Mouse (Mus musculus) stomach, embryonic 16.5 days (tissue): ENCODE results near the gene Acsf2. TPM values are rescaled to one million over a fixed set of nuclear protein-coding genes. Genes with fewer than 3 reads are reported as not detected.

ENCODE experiments used
- ATAC-seq: fragments of 200-750 bp; cut with Nextera tagmentation; 2 replicates; pipeline ENCODE4 v1.8.0; 2017; ENCODE audit warnings: moderate number of reproducible peaks, moderate TSS enrichment; ENCODE audit not compliant: insufficient read depth, low FRiP score
- H3K27ac ChIP-seq: fragments of 300-500 bp; sonication (generic); 2 replicates; pipeline ENCODE4 v1.5.1; 2014; ENCODE audit warnings: low read length
- H3K27me3 ChIP-seq: fragments of 300-500 bp; sonication (generic); 2 replicates; pipeline ENCODE4 v1.6.1; 2014; ENCODE audit warnings: low read length, control low read depth, mixed read lengths; ENCODE audit not compliant: control insufficient read depth, insufficient read depth
- H3K36me3 ChIP-seq: fragments of 300-500 bp; sonication (generic); 2 replicates; pipeline ENCODE4 v1.6.1; 2014; ENCODE audit warnings: low read length; ENCODE audit not compliant: control insufficient read depth, insufficient read depth
- H3K4me1 ChIP-seq: fragments of 300-500 bp; sonication (generic); 2 replicates; pipeline ENCODE4 v1.6.1; 2014; ENCODE audit warnings: low read length, control low read depth, mixed read lengths; ENCODE audit not compliant: control insufficient read depth, insufficient read depth
- H3K4me2 ChIP-seq: fragments of 300-500 bp; sonication (generic); 2 replicates; pipeline ENCODE4 v1.6.1; 2014; ENCODE audit warnings: low read depth, low read length, mixed read lengths
- H3K4me3 ChIP-seq: fragments of 300-500 bp; sonication (generic); replicated peaks from 2 replicates; pipeline ENCODE4 v1.5.1; 2014; ENCODE audit warnings: mild to moderate bottlenecking, low read length
- H3K9ac ChIP-seq: fragments of 300-500 bp; sonication (generic); 2 replicates; pipeline ENCODE4 v1.6.1; 2014; ENCODE audit warnings: low read length
- H3K9me3 ChIP-seq: fragments of 300-500 bp; sonication (generic); replicated peaks from 2 replicates; pipeline ENCODE4 v1.6.1; 2016; ENCODE audit warnings: low read length, control low read depth; ENCODE audit not compliant: control insufficient read depth
- WGBS: fragments of 180-500 bp; shearing (Covaris S2); extraction: QIAGEN DNeasy Blood & Tissue Kit; methylation state at CpG from one replicate; pipeline ENCODE4 v1.1.7; 2014; 5-methylcytosine and 5-hydroxymethylcytosine counted together
- polyA plus RNA-seq: library from polyadenylated mRNA; unstranded; fragments of >200 nt; fragmentation: Nextera tagmentation; extraction: Ambion mirVana; gene quantifications from 2 replicates; pipeline ENCODE4 v1.2.1, GENCODE M21; 2015

The Acsf2 gene
- polyA plus RNA-seq, 1 experiment from 2014 or later: 5.7 TPM

- no peaks in the 10 kb centered on the region for H3K36me3 ChIP-seq
- peaks cover 11% of the 10 kb centered on the region; the same call in 1 of the 2 replicates for H3K4me1 ChIP-seq
- no peak overlapping the region for H3K27ac ChIP-seq
- no peaks in the 10 kb centered on the region for H3K27me3 ChIP-seq
- H3K9me3 ChIP-seq: no peaks in the 10 kb centered on the region
- ATAC-seq: no peak
- WGBS: 97% methylated on average over 5 of the region's 5 CpGs
- H3K4me2 ChIP-seq: no peak overlapping the region
- H3K4me3 ChIP-seq: no peak overlapping the region
- no peak overlapping the region for H3K9ac ChIP-seq
These were observed 38.3 kb downstream of the Acsf2 start for GRCm38 (mm10) chr11:94563383-94563782.

- no peaks in the 10 kb centered on the region for H3K9me3 ChIP-seq
- WGBS: 61% methylated on average over 3 of the region's 3 CpGs
- H3K4me2 ChIP-seq: no peak overlapping the region
- no peaks in the 10 kb centered on the region for H3K27me3 ChIP-seq
- H3K9ac ChIP-seq: no peak overlapping the region
- no peak for ATAC-seq
- H3K36me3 ChIP-seq: no peaks in the 10 kb centered on the region
- H3K27ac ChIP-seq: no peak overlapping the region
- no peaks in the 10 kb centered on the region for H3K4me1 ChIP-seq
- H3K4me3 ChIP-seq: no peak overlapping the region
These were observed 43.4 kb downstream of the Acsf2 start for GRCm38 (mm10) chr11:94558226-94558625.

GRCm38 (mm10) chr11:94550442-94550744 is 51.3 kb downstream of the Acsf2 start:
- no peak overlapping the region for H3K4me2 ChIP-seq

GRCm38 (mm10) chr11:94549691-94550441 is 51.8 kb downstream of the Acsf2 start:
- Histone ChIP-seq H3K4me1 (peaks cover 6% of the 10 kb centered on the region), H3K27me3 (no peaks in the 10 kb centered on the region), H3K4me2 (peak overlapping the region; percentile 84; the same call in 1 of the 2 replicates), H3K27ac (peak overlapping the region; percentile 86; the same call in 1 of the 2 replicates), H3K9ac (peak overlapping the region; percentile 78; the same call in 1 of the 2 replicates), H3K36me3 (no peaks in the 10 kb centered on the region), H3K4me3 (no peak overlapping the region), H3K9me3 (no peaks in the 10 kb centered on the region)
- 57% methylated on average over 10 of the region's 10 CpGs for WGBS
- no peak for ATAC-seq

More at GRCm38 (mm10) chr11:94550442-94550744, 51.3 kb downstream of the Acsf2 start:
- Histone ChIP-seq H3K27ac (no peak overlapping the region), H3K36me3 (no peaks in the 10 kb centered on the region), H3K4me3 (no peak overlapping the region), H3K9me3 (no peaks in the 10 kb centered on the region), H3K27me3 (no peaks in the 10 kb centered on the region), H3K9ac (no peak overlapping the region; the same call in 1 of the 2 replicates), H3K4me1 (peaks cover 6% of the 10 kb centered on the region)
- no peak for ATAC-seq
- 76% methylated on average over 5 of the region's 5 CpGs for WGBS

GRCm38 (mm10) chr11:94548888-94549690 is 52.6 kb downstream of the Acsf2 start, which contains the start of gene Rsad1:
TSS of gene Rsad1 (minus strand) at chr11:94549255.
- peaks cover 6% of the 10 kb centered on the region for H3K4me1 ChIP-seq
- peak; percentile 87 for ATAC-seq
- 3% methylated on average over 49 of the region's 49 CpGs for WGBS
- peak within 1 kb of the TSS; percentile 63 for H3K4me3 ChIP-seq
- peak within 1 kb of the TSS; percentile 84 for H3K4me2 ChIP-seq
- H3K9me3 ChIP-seq: no peaks in the 10 kb centered on the region
- H3K27me3 ChIP-seq: no peaks in the 10 kb centered on the region
- peak within 1 kb of the TSS; percentile 86 for H3K27ac ChIP-seq
- no peaks in the 10 kb centered on the region for H3K36me3 ChIP-seq
- peak within 1 kb of the TSS; percentile 78 for H3K9ac ChIP-seq

- Histone ChIP-seq H3K27ac (no peak overlapping the region), H3K9ac (peak overlapping the region; percentile 78), H3K4me1 (peaks cover 6% of the 10 kb centered on the region), H3K4me2 (peak overlapping the region; percentile 84), H3K9me3 (no peaks in the 10 kb centered on the region), H3K27me3 (no peaks in the 10 kb centered on the region), H3K36me3 (no peaks in the 10 kb centered on the region), H3K4me3 (peak overlapping the region; percentile 63)
- peak; percentile 2; the same call in 1 of the 2 replicates for ATAC-seq
- WGBS: 11% methylated on average over 24 of the region's 24 CpGs
These were observed 53.5 kb downstream of the Acsf2 start for GRCm38 (mm10) chr11:94548041-94548784.

GRCm38 (mm10) chr11:94547271-94547670 is 54.4 kb downstream of the Acsf2 start:
- Histone ChIP-seq H3K4me3 (no peak overlapping the region), H3K36me3 (no peaks in the 10 kb centered on the region), H3K4me2 (no peak overlapping the region), H3K27ac (no peak overlapping the region), H3K4me1 (peaks cover 6% of the 10 kb centered on the region), H3K9me3 (no peaks in the 10 kb centered on the region), H3K9ac (no peak overlapping the region), H3K27me3 (no peaks in the 10 kb centered on the region)
- WGBS: 93% methylated on average over 6 of the region's 6 CpGs
- ATAC-seq: no peak

- no peak overlapping the region for H3K4me2 ChIP-seq
- peaks cover 6% of the 10 kb centered on the region for H3K4me1 ChIP-seq
- H3K27me3 ChIP-seq: no peaks in the 10 kb centered on the region
- no peak overlapping the region for H3K27ac ChIP-seq
- H3K9me3 ChIP-seq: no peaks in the 10 kb centered on the region
- H3K9ac ChIP-seq: no peak overlapping the region
- H3K4me3 ChIP-seq: no peak overlapping the region
- WGBS: 84% methylated on average over 5 of the region's 5 CpGs
- no peak for ATAC-seq
- H3K36me3 ChIP-seq: no peaks in the 10 kb centered on the region
These were observed 55.3 kb downstream of the Acsf2 start for GRCm38 (mm10) chr11:94546381-94546780.
